Mouse (Mus musculus) kidney, adult 10 weeks (tissue): Measurements from ENCODE around the gene Stoml2. TPM values are rescaled to one million over a fixed set of nuclear protein-coding genes. Genes with fewer than 3 reads are reported as not detected.

Experiments
- polyA plus RNA-seq: library from polyadenylated mRNA; stranded (reverse); fragments of 350-450 nt; fragmentation: Illumina TruSeq; extraction: RNeasy Lipid Tissue Mini Kit (QIAGEN cat#74804); gene quantifications from one replicate; pipeline ENCODE4 v1.2.3, GENCODE M21; 2014; ENCODE audit warnings: low read depth, low replicate concordance

Stoml2 gene
- polyA plus RNA-seq, result 28.3 TPM

DNA sequence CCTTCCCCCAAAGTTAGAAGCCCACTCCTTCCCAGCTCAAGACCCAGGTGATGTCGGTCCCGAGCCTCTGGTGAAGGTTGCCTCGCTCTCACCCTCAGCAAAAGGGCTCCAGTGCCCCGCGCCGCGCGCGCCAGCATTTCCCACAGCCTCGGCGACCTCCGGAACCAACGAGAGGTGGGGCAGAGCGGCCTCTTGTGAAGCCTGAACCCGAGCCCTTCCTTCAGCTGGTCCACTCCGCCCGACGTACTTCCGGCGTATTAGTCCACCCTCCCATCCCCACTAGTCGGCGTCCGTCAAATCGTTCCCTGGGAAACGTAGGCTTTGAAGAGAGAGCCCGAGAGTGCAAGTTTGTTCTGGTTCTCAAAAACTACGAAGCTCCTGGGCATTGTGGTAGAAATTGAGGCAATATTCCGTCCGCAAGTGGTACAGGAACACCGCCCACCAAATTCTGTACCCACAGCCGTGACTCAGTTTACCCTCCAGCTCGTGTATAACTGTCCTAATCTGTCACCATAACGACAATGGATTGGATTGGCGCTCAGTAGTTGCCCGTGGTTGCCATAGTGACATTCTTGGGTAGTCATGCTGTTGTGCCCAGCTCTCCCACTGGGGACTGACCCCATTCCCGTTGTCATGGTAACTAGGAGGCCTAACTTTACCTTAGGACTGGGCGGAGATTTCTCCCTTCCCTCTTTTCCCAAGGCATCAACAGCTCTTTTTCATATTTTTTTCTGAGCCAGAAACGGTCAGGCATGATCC lies at the start of gene Stoml2:
Stoml2 (minus strand) TSS at position 474 of the 759 bp plus-strand sequence.

DNA sequence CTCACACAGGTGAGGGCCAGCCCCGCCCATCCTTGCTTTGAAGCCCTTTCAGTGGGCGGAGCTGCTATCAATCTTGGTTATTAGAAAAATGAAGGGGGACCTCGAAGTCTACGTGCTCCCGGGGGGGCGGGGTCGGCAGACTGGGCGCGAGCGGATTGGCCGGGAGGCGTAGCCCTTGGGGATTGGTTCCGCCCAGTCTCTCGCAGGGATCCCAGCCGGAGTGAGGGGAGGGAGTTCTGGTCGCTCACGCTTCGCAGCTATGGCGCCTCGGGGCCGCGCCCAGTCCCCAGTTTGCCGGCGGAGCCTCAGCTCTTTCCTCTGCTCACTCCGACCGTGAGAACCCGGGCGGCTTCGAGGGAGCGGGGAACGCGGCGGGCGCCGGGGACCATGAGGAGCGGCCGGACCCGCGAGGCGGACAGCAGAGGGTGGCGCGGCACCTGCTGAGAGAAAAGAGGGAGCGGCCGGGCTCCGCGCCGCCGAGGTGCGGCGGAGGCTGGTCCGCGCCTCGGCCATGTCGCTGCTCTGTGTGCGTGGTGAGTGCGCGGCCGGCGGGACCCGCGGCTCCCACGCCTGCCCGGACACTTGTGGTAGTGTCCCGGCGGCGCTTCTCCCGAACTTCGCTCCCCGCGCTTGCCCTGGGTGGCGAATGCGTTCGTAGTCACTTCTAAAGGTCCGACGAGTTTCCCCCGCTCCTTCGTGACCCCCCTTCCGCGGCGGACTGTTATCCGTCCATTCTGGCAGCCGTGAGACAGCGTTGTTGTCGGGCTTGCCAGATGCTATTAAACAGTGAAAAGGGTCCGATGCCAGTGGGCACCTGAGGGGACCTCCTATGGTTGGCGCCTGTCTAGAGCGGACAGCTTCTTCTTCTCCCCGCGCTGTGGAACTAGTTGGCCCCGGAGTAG lies 27.5 kb upstream of the Stoml2 start, which contains the start of gene Unc13b:
Unc13b (plus strand) TSS at position 201 of the 902 bp plus-strand sequence.

DNA sequence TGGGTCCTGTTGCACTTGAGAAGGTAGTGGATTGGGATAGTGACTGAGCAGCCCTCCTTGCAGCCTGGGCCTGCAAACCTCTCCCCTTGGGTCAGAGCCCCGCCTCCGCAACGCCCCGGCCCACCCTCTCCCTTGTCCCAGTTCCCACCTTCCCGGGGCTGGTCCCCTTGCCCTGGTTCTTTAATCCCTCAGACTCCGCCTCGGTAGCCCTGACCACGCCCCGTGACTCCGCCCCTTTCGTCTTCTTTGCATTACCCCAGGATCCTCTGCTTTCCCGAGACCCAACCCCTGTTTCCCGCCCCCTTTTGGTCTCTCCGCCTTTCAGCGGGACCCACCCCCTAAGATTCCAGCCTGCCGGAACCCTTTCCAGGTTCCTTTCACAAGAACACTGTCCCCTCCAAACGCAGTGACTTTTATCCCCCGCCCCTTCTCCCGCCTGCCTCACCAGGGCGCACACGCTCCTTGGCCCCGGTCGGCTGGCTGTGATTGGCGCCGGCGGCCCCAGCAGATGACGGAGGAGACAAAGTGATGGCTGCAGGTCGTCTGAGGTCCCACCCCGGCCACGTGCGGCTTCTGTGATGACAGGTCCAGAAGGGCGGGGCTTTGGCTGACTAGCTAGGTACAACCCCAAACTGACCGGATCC lies 14.3 kb upstream of the Stoml2 start, which contains the start of gene Fam214b:
Fam214b (minus strand) TSS at position 562 of the 644 bp plus-strand sequence.

DNA sequence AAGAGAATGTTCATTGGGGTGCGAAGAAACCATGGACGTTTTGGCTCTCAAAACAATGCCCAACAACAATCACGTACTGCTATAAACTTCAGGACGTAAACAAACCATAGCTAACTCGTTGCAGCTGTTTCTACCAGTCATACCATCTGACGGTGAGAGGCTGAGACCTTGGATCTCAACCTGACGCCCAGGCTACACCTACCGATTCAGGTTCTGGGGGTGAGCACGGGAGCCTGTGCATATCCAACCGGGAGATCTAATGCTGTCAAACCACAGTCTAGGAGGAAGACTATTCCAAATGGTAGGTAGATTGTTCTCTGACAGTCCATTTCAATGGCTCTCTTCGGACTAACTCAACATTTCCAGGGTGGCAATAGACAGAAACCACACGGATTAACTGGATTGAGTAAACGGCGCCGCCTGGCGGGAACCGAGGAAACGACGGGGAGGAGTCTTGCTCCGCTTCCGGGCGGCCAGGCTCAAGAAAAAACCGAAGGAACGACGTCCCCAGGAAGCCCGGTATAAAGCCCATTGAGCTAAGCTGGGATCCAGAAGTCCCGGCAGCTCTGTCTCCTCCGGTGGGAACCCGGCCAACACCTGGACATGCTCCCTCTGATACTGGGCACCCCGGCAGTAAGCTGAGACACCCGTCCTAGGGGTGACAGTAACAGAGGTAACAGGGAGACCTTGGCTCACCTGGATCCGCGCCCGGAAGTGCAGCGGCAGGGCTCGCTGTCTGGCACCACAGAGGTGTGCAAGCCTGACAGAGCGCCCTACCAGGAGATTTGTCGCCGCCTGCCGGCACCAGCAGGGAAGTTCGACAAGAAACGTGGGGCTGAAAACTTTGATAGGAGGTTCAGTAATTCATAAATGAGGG lies 6.2 kb downstream of the Stoml2 start, which contains the start of gene Pigo:
Pigo (minus strand) TSS at position 736 of the 877 bp plus-strand sequence.

DNA sequence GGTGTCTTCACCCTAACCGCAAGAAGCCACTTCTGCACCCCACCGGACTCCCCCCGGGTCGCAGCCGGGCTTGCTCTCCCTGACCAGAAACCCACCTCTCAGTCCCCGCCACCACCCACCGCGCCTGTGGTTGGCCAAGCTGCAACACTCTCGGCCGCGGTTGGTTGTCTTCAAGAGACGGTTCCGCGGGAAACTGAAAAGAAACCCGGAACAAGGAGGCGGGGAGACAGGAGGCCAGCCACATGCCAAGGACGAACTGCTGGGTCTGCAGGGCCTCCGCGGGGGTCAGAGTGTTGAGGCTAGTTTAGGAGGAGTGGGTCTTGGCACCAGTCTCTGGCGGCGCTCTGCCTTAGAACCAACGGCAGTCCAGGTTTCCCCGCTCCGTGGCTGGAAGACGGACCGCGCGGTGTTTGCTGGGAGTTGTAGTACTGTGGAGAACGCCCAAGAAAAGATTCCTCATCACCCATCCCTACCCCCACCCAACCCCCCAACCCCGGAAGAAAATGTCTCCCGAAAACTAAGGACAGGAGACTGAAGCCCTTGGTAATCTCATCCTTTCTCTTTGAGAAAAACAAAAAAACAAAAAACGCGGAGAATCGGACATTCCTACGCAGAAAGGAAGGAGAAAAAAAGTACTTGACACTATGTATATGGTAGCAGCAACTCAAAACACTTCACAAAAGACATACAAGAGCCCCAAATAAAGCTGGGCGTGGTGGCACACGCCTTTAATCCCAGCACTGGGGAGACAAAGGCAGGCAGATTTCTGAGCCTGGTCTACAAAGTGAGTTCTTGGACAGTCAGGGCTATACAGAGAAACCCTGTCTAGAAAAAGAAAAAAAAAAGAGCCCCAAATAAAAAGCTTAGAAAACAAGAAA lies 21.1 kb downstream of the Stoml2 start, which contains the start of gene Fancg:
Fancg (minus strand) TSS at position 346 of the 878 bp plus-strand sequence.

DNA sequence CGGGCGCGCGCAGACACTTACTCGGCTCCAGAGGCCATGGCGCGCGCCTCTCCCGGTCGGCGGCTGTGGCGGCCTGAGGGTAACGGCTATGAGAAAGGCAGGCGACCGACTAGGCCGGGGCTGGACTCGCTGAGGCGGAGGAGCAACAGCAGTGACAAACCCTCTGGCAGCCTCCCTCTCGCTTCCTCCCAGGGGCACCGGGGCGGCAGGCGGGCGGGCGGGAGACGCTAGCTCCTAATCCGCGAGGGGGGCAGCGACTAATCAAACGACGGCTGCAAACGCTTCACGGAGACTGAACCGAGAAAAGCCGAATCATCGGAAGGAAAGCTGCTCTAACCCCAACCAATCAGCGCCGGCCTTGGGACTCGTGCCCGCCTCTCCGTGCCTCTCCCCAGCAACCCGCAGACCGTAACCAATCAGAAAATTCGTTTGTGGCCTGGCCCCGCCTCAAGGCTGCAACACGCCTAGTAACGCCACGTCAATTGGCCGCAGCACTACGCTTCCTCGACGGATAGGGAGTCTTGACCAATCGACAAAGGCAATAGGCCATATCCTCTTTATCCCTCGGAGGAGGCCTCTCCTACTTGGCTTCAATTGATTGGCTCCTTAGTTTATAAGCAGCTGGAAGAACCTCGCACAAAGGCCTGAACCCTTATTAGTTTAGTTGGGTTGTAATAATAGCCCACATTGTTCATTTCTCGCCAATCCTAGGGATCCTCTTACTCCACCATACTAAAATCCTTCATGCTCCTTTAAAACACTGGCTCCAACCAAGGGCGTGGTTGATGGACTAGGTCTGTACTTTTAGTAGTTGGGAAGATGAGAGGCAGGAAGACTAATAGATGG lies 31.1 kb downstream of the Stoml2 start, which contains the start of gene Vcp:
Vcp (minus strand) TSS at position 367 of the 846 bp plus-strand sequence.

Other genes starting within 250 kb of the Stoml2 start
- not detected for gene Fam205a1, start 177.8 kb downstream of the Stoml2 start, polyA plus RNA-seq
- gene Gm12394, start 174.9 kb downstream of the Stoml2 start, polyA plus RNA-seq, result not detected
- not detected for gene Fam205c, start 157.5 kb downstream of the Stoml2 start, polyA plus RNA-seq
- 0.28 TPM for gene Phf24, start 115.0 kb downstream of the Stoml2 start, polyA plus RNA-seq
- 0.49 TPM for gene Dnajb5, start 81.9 kb downstream of the Stoml2 start, polyA plus RNA-seq
- gene 1700022I11Rik, start 62.1 kb downstream of the Stoml2 start, polyA plus RNA-seq, result not detected
- 167 TPM for gene Vcp, start 31.2 kb downstream of the Stoml2 start, polyA plus RNA-seq
- gene Fancg, start 21.2 kb downstream of the Stoml2 start, polyA plus RNA-seq, result 2.9 TPM
- 2.6 TPM for gene Pigo, start 5.9 kb downstream of the Stoml2 start, polyA plus RNA-seq
- gene Fam214b, start 14.5 kb upstream of the Stoml2 start, polyA plus RNA-seq, result 1.9 TPM
- 5.1 TPM for gene Unc13b, start 27.2 kb upstream of the Stoml2 start, polyA plus RNA-seq
- gene Atp8b5, start 235.4 kb upstream of the Stoml2 start, polyA plus RNA-seq, result 0.73 TPM